Mouse (Mus musculus) bone marrow macrophage, adult 2 months (primary cell): Measurements from ENCODE around the gene 1700028P14Rik.

ENCODE experiments used
- CTCF ChIP-seq: IDR thresholded peaks from 2 replicates; pipeline ENCODE4 v1.5.1; 2012; ENCODE audit warnings: low read depth, mild to moderate bottlenecking, low read length, moderate library complexity
- POLR2A ChIP-seq: IDR thresholded peaks from 2 replicates; pipeline ENCODE4 v1.6.1; 2012; ENCODE audit warnings: mild to moderate bottlenecking, low read depth, low read length, borderline replicate concordance

- TF ChIP-seq CTCF (no peak), POLR2A (no peak)
These were observed 15.6 kb upstream of the 1700028P14Rik start for GRCm38 (mm10) chr19:23668142-23668655.
